Mouse (Mus musculus) thymus, postnatal 36 days (tissue): ENCODE data around the gene Tmem50b.
"Not testable (repeated sequence)": the region's sequence is repeated elsewhere in the genome, so short reads cannot be mapped to it uniquely, and the experiment has no call there.

Experiments used
- DNase-seq, 2 experiments: peaks; one replicate each; pipeline ENCODE4 v3.0.0; 2022; ENCODE audit warnings: mixed read lengths in 2 of 2

The Tmem50b gene

GRCm38 (mm10) chr16:91534888-91535287, 62.7 kb downstream of the Tmem50b start:
- DNase-seq = no peak

GRCm38 (mm10) chr16:91534477-91534876, 63.1 kb downstream of the Tmem50b start:
- DNase-seq = peak; percentile 32 to 51

GRCm38 (mm10) chr16:91533097-91534001, 64.3 kb downstream of the Tmem50b start:
- DNase-seq = peak; percentile 49 to 68

GRCm38 (mm10) chr16:91532429-91532828, 65.2 kb downstream of the Tmem50b start:
- DNase-seq = no peak

GRCm38 (mm10) chr16:91531856-91532255, 65.7 kb downstream of the Tmem50b start:
- DNase-seq = no peak

GRCm38 (mm10) chr16:91530830-91531229, 66.8 kb downstream of the Tmem50b start:
- DNase-seq = not testable (repeated sequence)

GRCm38 (mm10) chr16:91528578-91528977, 69.0 kb downstream of the Tmem50b start:
- DNase-seq = no peak

- DNase-seq = no peak
Observed at GRCm38 (mm10) chr16:91527500-91527899, 70.1 kb downstream of the Tmem50b start.

GRCm38 (mm10) chr16:91527051-91527450, 70.5 kb downstream of the Tmem50b start:
- no peak for DNase-seq

GRCm38 (mm10) chr16:91526274-91526673, 71.3 kb downstream of the Tmem50b start:
- DNase-seq = no peak
